Mouse (Mus musculus): Measurements from ENCODE around the gene Slc30a7.

GRCm38 (mm10) chr3:115924401-115925190 lies 82.6 kb downstream of the Slc30a7 start:
- TF ChIP-seq POLR2A (IDR thresholded peaks at IDR 0.05; ENCODE audit: extremely low read depth, insufficient read depth, low read length) = no peak
- no peak for TF ChIP-seq CTCF (IDR thresholded peaks at IDR 0.05; ENCODE audit: low read depth, low read length)
